Mouse (Mus musculus): ENCODE measurements at regions not wholly inside any gene's neighbourhood (a gene's known extent, or its start where the extent isn't known, plus 50 kb on each side); places are given as distances from the start of the nearest gene placed in this dataset.

GRCm38 (mm10) chr10:44901203-44901602, 165.8 kb upstream of the Prep start:
- Histone ChIP-seq H3K36me3 (ENCODE audit: control insufficient read depth, insufficient read depth, low read length) (no peaks in the 10 kb centered on the region), H3K4me1 (ENCODE audit: control insufficient read depth, insufficient read depth, low read length) (no peaks in the 10 kb centered on the region), H3K9ac (ENCODE audit: low read depth, low read length) (no peak overlapping the region), H3K4me3 (ENCODE audit: low read depth, low read length) (no peak overlapping the region), H3K4me2 (no peak overlapping the region), H3K9me3 (replicated peaks; ENCODE audit: control insufficient read depth, low read length) (peaks cover 2% of the 10 kb centered on the region; the same call in 1 of the 2 replicates), H3K27me3 (ENCODE audit: control insufficient read depth, insufficient read depth, low read length) (no peaks in the 10 kb centered on the region), H3K27ac (ENCODE audit: low read depth, low read length) (no peak overlapping the region)
- ATAC-seq (replicated peaks; ENCODE audit: insufficient number of reproducible peaks, low FRiP score, low TSS enrichment): no peak
- 73% methylated on average over 2 of the region's 2 CpGs for WGBS (ENCODE audit: insufficient replicate concordance)

- H3K4me1 ChIP-seq (ENCODE audit: control insufficient read depth, insufficient read depth, low read length): no peaks in the 10 kb centered on the region
- H3K27me3 ChIP-seq (ENCODE audit: control insufficient read depth, insufficient read depth, low read length): no peaks in the 10 kb centered on the region; the same call in 1 of the 2 replicates
- ATAC-seq (replicated peaks; ENCODE audit: insufficient number of reproducible peaks, low FRiP score, low TSS enrichment): no peak
- H3K27ac ChIP-seq (ENCODE audit: low read depth, low read length): no peak overlapping the region
- H3K9me3 ChIP-seq (replicated peaks; ENCODE audit: control insufficient read depth, low read length): no peaks in the 10 kb centered on the region
- H3K9ac ChIP-seq (ENCODE audit: low read depth, low read length): no peak overlapping the region
- 40% methylated on average over 6 of the region's 6 CpGs for WGBS (ENCODE audit: insufficient replicate concordance)
- H3K4me2 ChIP-seq: no peak overlapping the region
- H3K4me3 ChIP-seq (ENCODE audit: low read depth, low read length): no peak overlapping the region
- no peaks in the 10 kb centered on the region for H3K36me3 ChIP-seq (ENCODE audit: control insufficient read depth, insufficient read depth, low read length)
Measured at GRCm38 (mm10) chr10:44892124-44892523, 174.9 kb upstream of the Prep start.

- WGBS (ENCODE audit: insufficient replicate concordance): 56% methylated on average over 14 of the region's 14 CpGs
- no peak overlapping the region for H3K27ac ChIP-seq (ENCODE audit: low read depth, low read length)
- no peak overlapping the region for H3K4me3 ChIP-seq (ENCODE audit: low read depth, low read length)
- H3K4me1 ChIP-seq (ENCODE audit: control insufficient read depth, insufficient read depth, low read length): no peaks in the 10 kb centered on the region
- ATAC-seq (replicated peaks; ENCODE audit: insufficient number of reproducible peaks, low FRiP score, low TSS enrichment): no peak
- H3K4me2 ChIP-seq: no peak overlapping the region
- H3K36me3 ChIP-seq (ENCODE audit: control insufficient read depth, insufficient read depth, low read length): no peaks in the 10 kb centered on the region
- no peaks in the 10 kb centered on the region for H3K9me3 ChIP-seq (replicated peaks; ENCODE audit: control insufficient read depth, low read length)
- H3K9ac ChIP-seq (ENCODE audit: low read depth, low read length): no peak overlapping the region
- H3K27me3 ChIP-seq (ENCODE audit: control insufficient read depth, insufficient read depth, low read length): peaks cover 3% of the 10 kb centered on the region
Measured at GRCm38 (mm10) chr10:44887081-44887683, 179.8 kb upstream of the Prep start.

- Histone ChIP-seq H3K4me2 (no peak overlapping the region), H3K4me1 (ENCODE audit: control insufficient read depth, insufficient read depth, low read length) (no peaks in the 10 kb centered on the region), H3K27ac (ENCODE audit: low read depth, low read length) (no peak overlapping the region), H3K4me3 (ENCODE audit: low read depth, low read length) (no peak overlapping the region), H3K27me3 (ENCODE audit: control insufficient read depth, insufficient read depth, low read length) (peaks cover 3% of the 10 kb centered on the region; the same call in 1 of the 2 replicates), H3K9ac (ENCODE audit: low read depth, low read length) (no peak overlapping the region), H3K36me3 (ENCODE audit: control insufficient read depth, insufficient read depth, low read length) (no peaks in the 10 kb centered on the region), H3K9me3 (replicated peaks; ENCODE audit: control insufficient read depth, low read length) (no peaks in the 10 kb centered on the region)
- WGBS (ENCODE audit: insufficient replicate concordance): 69% methylated on average over 2 of the region's 2 CpGs
- no peak for ATAC-seq (replicated peaks; ENCODE audit: insufficient number of reproducible peaks, low FRiP score, low TSS enrichment)
Measured at GRCm38 (mm10) chr10:44881967-44882366, 185.0 kb upstream of the Prep start.

GRCm38 (mm10) chr10:44877076-44877663, 189.8 kb upstream of the Prep start:
- Histone ChIP-seq H3K27ac (ENCODE audit: low read depth, low read length) (no peak overlapping the region), H3K4me3 (ENCODE audit: low read depth, low read length) (no peak overlapping the region), H3K27me3 (ENCODE audit: control insufficient read depth, insufficient read depth, low read length) (no peaks in the 10 kb centered on the region), H3K9me3 (replicated peaks; ENCODE audit: control insufficient read depth, low read length) (no peaks in the 10 kb centered on the region), H3K4me1 (ENCODE audit: control insufficient read depth, insufficient read depth, low read length) (no peaks in the 10 kb centered on the region), H3K4me2 (no peak overlapping the region), H3K36me3 (ENCODE audit: control insufficient read depth, insufficient read depth, low read length) (no peaks in the 10 kb centered on the region), H3K9ac (ENCODE audit: low read depth, low read length) (no peak overlapping the region)
- no peak for ATAC-seq (replicated peaks; ENCODE audit: insufficient number of reproducible peaks, low FRiP score, low TSS enrichment)
- WGBS (ENCODE audit: insufficient replicate concordance): 85% methylated on average over 9 of the region's 9 CpGs

- Histone ChIP-seq H3K4me3 (ENCODE audit: low read depth, low read length) (no peak overlapping the region), H3K27ac (ENCODE audit: low read depth, low read length) (no peak overlapping the region), H3K4me1 (ENCODE audit: control insufficient read depth, insufficient read depth, low read length) (no peaks in the 10 kb centered on the region), H3K36me3 (ENCODE audit: control insufficient read depth, insufficient read depth, low read length) (no peaks in the 10 kb centered on the region), H3K4me2 (no peak overlapping the region), H3K27me3 (ENCODE audit: control insufficient read depth, insufficient read depth, low read length) (no peaks in the 10 kb centered on the region), H3K9me3 (replicated peaks; ENCODE audit: control insufficient read depth, low read length) (no peaks in the 10 kb centered on the region), H3K9ac (ENCODE audit: low read depth, low read length) (no peak overlapping the region)
- ATAC-seq (replicated peaks; ENCODE audit: insufficient number of reproducible peaks, low FRiP score, low TSS enrichment): no peak
- 77% methylated on average over 5 of the region's 5 CpGs for WGBS (ENCODE audit: insufficient replicate concordance)
Measured at GRCm38 (mm10) chr10:44873642-44874285, 193.2 kb upstream of the Prep start.

GRCm38 (mm10) chr10:44864191-44864747, 202.7 kb upstream of the Prep start:
- Histone ChIP-seq H3K27me3 (ENCODE audit: control insufficient read depth, insufficient read depth, low read length) (no peaks in the 10 kb centered on the region), H3K4me1 (ENCODE audit: control insufficient read depth, insufficient read depth, low read length) (no peaks in the 10 kb centered on the region), H3K27ac (ENCODE audit: low read depth, low read length) (no peak overlapping the region), H3K9me3 (replicated peaks; ENCODE audit: control insufficient read depth, low read length) (no peaks in the 10 kb centered on the region), H3K4me3 (ENCODE audit: low read depth, low read length) (no peak overlapping the region), H3K36me3 (ENCODE audit: control insufficient read depth, insufficient read depth, low read length) (no peaks in the 10 kb centered on the region), H3K4me2 (no peak overlapping the region), H3K9ac (ENCODE audit: low read depth, low read length) (no peak overlapping the region)
- no peak for ATAC-seq (replicated peaks; ENCODE audit: insufficient number of reproducible peaks, low FRiP score, low TSS enrichment)
- 82% methylated on average over 1 of the region's 1 CpGs for WGBS (ENCODE audit: insufficient replicate concordance)

GRCm38 (mm10) chr10:44862360-44862674, 204.7 kb upstream of the Prep start:
- ATAC-seq (replicated peaks; ENCODE audit: insufficient number of reproducible peaks, low FRiP score, low TSS enrichment): no peak
- Histone ChIP-seq H3K27me3 (ENCODE audit: control insufficient read depth, insufficient read depth, low read length) (no peaks in the 10 kb centered on the region), H3K4me3 (ENCODE audit: low read depth, low read length) (no peak overlapping the region), H3K4me1 (ENCODE audit: control insufficient read depth, insufficient read depth, low read length) (no peaks in the 10 kb centered on the region), H3K27ac (ENCODE audit: low read depth, low read length) (no peak overlapping the region), H3K36me3 (ENCODE audit: control insufficient read depth, insufficient read depth, low read length) (no peaks in the 10 kb centered on the region), H3K9me3 (replicated peaks; ENCODE audit: control insufficient read depth, low read length) (no peaks in the 10 kb centered on the region), H3K9ac (ENCODE audit: low read depth, low read length) (no peak overlapping the region), H3K4me2 (no peak overlapping the region)
- 70% methylated on average over 8 of the region's 8 CpGs for WGBS (ENCODE audit: insufficient replicate concordance)
